Mouse (Mus musculus) heart, embryonic 16.5 days (tissue): ENCODE measurements around the gene Rcan3. TPM values are rescaled to one million over a fixed set of nuclear protein-coding genes. Genes with fewer than 3 reads are reported as not detected.

Source experiments
- microRNA counts: library from miRNA; unstranded; fragments of <30 nt; microRNA quantifications from one replicate; lab custom pipeline; 2016
- microRNA-seq: library from miRNA; unstranded; fragments of <30 nt; microRNA quantifications from one replicate; pipeline ENCODE4, GENCODE M21; 2017
- polyA plus RNA-seq: library from polyadenylated mRNA; unstranded; fragments of >200 nt; fragmentation: Nextera tagmentation; extraction: Ambion mirVana; gene quantifications from 2 replicates; pipeline ENCODE4 v1.2.1, GENCODE M21; 2015

Rcan3 gene
- polyA plus RNA-seq, 1 experiment from 2014 or later, result 8.0 TPM

MicroRNAs encoded within 50 kb of the gene (microRNA counts, 519-probe panel; counts per million panel counts)
- microRNA mmu-miR-700 (lab: Ali Mortazavi, UCI), result 2,006 counts per million, percentile 22 among the panel's probes with 10 or more counts

Small RNA genes within 50 kb of the gene (microRNA-seq; reads per million reads assigned to microRNA genes)
- gene Mir700, result 266 reads per million, percentile 65 among the genes with 10 or more reads in this experiment

Other genes with a start within 250 kb of the Rcan3 start
- 289 and 296 TPM in 2 replicates for gene Clic4, start 161.0 kb downstream of the Rcan3 start, polyA plus RNA-seq
- gene Srrm1, start 80.5 kb downstream of the Rcan3 start, polyA plus RNA-seq, result 134 and 145 TPM in 2 replicates
- gene Ncmap, start 35.6 kb downstream of the Rcan3 start, polyA plus RNA-seq, result 1.2 and 1.6 TPM in 2 replicates
- 0.44 and 0.47 TPM in 2 replicates for gene Stpg1, start 60.9 kb upstream of the Rcan3 start, polyA plus RNA-seq
- gene Nipal3, start 61.2 kb upstream of the Rcan3 start, polyA plus RNA-seq, result 5.8 and 6.3 TPM in 2 replicates
- gene Grhl3, start 139.8 kb upstream of the Rcan3 start, polyA plus RNA-seq, result 6.8 TPM in 2 replicates